Mouse (Mus musculus) gastrocnemius, postnatal 4 days (tissue): Measurements from ENCODE around the gene Cpox. TPM values are rescaled to one million over a fixed set of nuclear protein-coding genes. Genes with fewer than 3 reads are reported as not detected.

Experiments
- DNase-seq, 2 experiments: peaks; one replicate each; pipeline ENCODE4 v3.0.0; 2021 to 2022; ENCODE audit warnings: low spot score in 2 of 2, mixed read lengths in 2 of 2
- total RNA-seq, 2 experiments: library from RNA; stranded (reverse); gene quantifications; 2 replicates each; pipeline ENCODE4 v1.2.3; 2021

The Cpox gene
- total RNA-seq, 2 experiments from 2014 or later: 10.5 to 13.0 TPM

- no peak for DNase-seq
These were observed 27.2 kb downstream of the Cpox start for GRCm38 (mm10) chr16:58697261-58697660.

- DNase-seq: no peak
These were observed 30.1 kb downstream of the Cpox start for GRCm38 (mm10) chr16:58700174-58700573.

- no peak for DNase-seq
These were observed 30.8 kb downstream of the Cpox start for GRCm38 (mm10) chr16:58700816-58701424.

GRCm38 (mm10) chr16:58701779-58702178 is 31.7 kb downstream of the Cpox start:
- no peak for DNase-seq

- DNase-seq: no peak
These were observed 32.3 kb downstream of the Cpox start for GRCm38 (mm10) chr16:58702329-58702932.

- DNase-seq: no peak
These were observed 33.5 kb downstream of the Cpox start for GRCm38 (mm10) chr16:58703382-58704124.

- DNase-seq: no peak
These were observed 34.9 kb downstream of the Cpox start for GRCm38 (mm10) chr16:58704999-58705398.

GRCm38 (mm10) chr16:58707276-58707905 is 37.3 kb downstream of the Cpox start:
- DNase-seq: no peak

- DNase-seq: no peak
These were observed 38.7 kb downstream of the Cpox start for GRCm38 (mm10) chr16:58708601-58709475.

GRCm38 (mm10) chr16:58709536-58709935 is 39.4 kb downstream of the Cpox start:
- no peak for DNase-seq

GRCm38 (mm10) chr16:58712221-58712620 is 42.1 kb downstream of the Cpox start:
- DNase-seq: no peak

GRCm38 (mm10) chr16:58713128-58713527 is 43.0 kb downstream of the Cpox start:
- DNase-seq: no peak

GRCm38 (mm10) chr16:58715018-58715417 is 44.9 kb downstream of the Cpox start:
- no peak for DNase-seq

GRCm38 (mm10) chr16:58718666-58719120 is 48.6 kb downstream of the Cpox start, which contains the start of gene Gpr15:
Gene Gpr15, minus strand, starts transcription at chr16:58719070.
- no peak for DNase-seq

GRCm38 (mm10) chr16:58722292-58722691 is 52.2 kb downstream of the Cpox start:
- no peak for DNase-seq

GRCm38 (mm10) chr16:58726680-58727476 is 56.8 kb downstream of the Cpox start:
- DNase-seq: no peak

- peak; percentile 84 to 95 for DNase-seq
These were observed 57.5 kb downstream of the Cpox start, which contains the start of gene Cldnd1 for GRCm38 (mm10) chr16:58727477-58728131. Gene Cldnd1, plus strand, starts transcription at chr16:58727910.

GRCm38 (mm10) chr16:58728176-58728671 is 58.1 kb downstream of the Cpox start:
- no peak for DNase-seq

GRCm38 (mm10) chr16:58738205-58738604 is 68.1 kb downstream of the Cpox start:
- DNase-seq: no peak
